ENCODE assay signal across 1 mouse cellular context in genomic region chr7:105602860-105603623, GRCm38 (mm10).
TF ChIP-seq lines count a peak whose summit lies in the region.

No protein-coding gene starts in this region.

TF ChIP-seq in CH12.LX, 34 proteins besides CTCF, POLR2A, EP300 and RAD21:
- no peak for TF ChIP-seq ZMIZ1 (IDR thresholded peaks at IDR 0.05; ENCODE audit: low read depth, low read length)
- TF ChIP-seq PAX5 (IDR thresholded peaks at IDR 0.05; ENCODE audit: low read length), result no peak
- no peak for TF ChIP-seq GABPA (IDR thresholded peaks at IDR 0.05; ENCODE audit: insufficient replicate concordance, low read depth, low read length)
- TF ChIP-seq CHD1 (IDR thresholded peaks at IDR 0.05; ENCODE audit: low read depth, low read length), result no peak
- no peak for TF ChIP-seq MAZ (IDR thresholded peaks at IDR 0.05; ENCODE audit: low read depth, low read length)
- TF ChIP-seq NRF1 (IDR thresholded peaks at IDR 0.05; ENCODE audit: low read depth, low read length), result 0 out of 2 replicates have a peak, but pooled peaks have one; percentile 20
- no peak for TF ChIP-seq POLR2AphosphoS2 (IDR thresholded peaks at IDR 0.05; ENCODE audit: low read depth, low read length)
- TF ChIP-seq MXI1 (IDR thresholded peaks at IDR 0.05; ENCODE audit: low read depth, low read length), result no peak
- TF ChIP-seq HCFC1 (IDR thresholded peaks at IDR 0.05; ENCODE audit: low read depth, low read length), result no peak
- TF ChIP-seq BHLHE40 (IDR thresholded peaks at IDR 0.05; ENCODE audit: low read depth, low read length), result no peak
- no peak for TF ChIP-seq CHD2 (IDR thresholded peaks at IDR 0.05; ENCODE audit: low read length)
- TF ChIP-seq SMC3 (IDR thresholded peaks at IDR 0.05; ENCODE audit: low read depth, low read length), result peak; percentile 81
- no peak for TF ChIP-seq RCOR1 (conservative IDR thresholded peaks at IDR 0.05; ENCODE audit: low read depth, low read length)
- no peak for TF ChIP-seq USF1 (IDR thresholded peaks at IDR 0.05; ENCODE audit: low read depth, low read length)
- no peak for TF ChIP-seq KAT2A (IDR thresholded peaks at IDR 0.05; ENCODE audit: insufficient replicate concordance, low read length)
- TF ChIP-seq MYC (IDR thresholded peaks at IDR 0.05; ENCODE audit: low read depth, low read length), result no peak
- TF ChIP-seq MAFK (IDR thresholded peaks at IDR 0.05; ENCODE audit: insufficient replicate concordance, low read length), result no peak
